Mouse (Mus musculus): ENCODE data around the gene Kcnk10.

DNA sequence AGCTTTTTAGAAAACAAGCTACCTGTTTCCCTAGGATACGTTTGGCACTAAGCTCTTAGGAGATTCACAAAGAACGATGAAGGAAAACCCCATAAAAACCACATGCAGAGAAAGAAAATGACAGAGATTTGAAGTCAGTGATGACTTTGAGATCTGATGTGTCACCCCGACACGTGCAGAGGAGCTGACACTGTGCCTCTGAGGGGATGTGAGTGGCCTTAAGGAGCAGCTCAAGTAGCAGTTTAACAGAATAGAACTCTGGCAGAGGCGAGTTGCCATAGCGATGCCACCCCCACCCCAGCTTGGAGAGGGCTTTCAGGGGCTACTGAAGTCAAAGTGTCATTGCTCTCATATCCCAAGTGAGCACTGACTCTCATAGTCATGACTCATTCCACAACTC lies 158.3 kb downstream of the Kcnk10 start:
- no peak for TF ChIP-seq CTCF (IDR thresholded peaks at IDR 0.05; ENCODE audit: extremely low read depth, insufficient read length, insufficient replicate concordance, low read depth, low read length)
- no peak for TF ChIP-seq POLR2A (IDR thresholded peaks at IDR 0.05; ENCODE audit: low read depth, low read length)

All from small intestine, adult 2 months (tissue).